Mouse (Mus musculus) liver, adult 2 months (tissue): Measurements from ENCODE around the gene Gm13698. TPM values are rescaled to one million over a fixed set of nuclear protein-coding genes. Genes with fewer than 3 reads are reported as not detected.
"Not testable (repeated sequence)": the region's sequence is repeated elsewhere in the genome, so short reads cannot be mapped to it uniquely, and the experiment has no call there.

ENCODE experiments used
- DNase-seq: peaks from one replicate; pipeline ENCODE4 v3.0.0-alpha.2; 2011; ENCODE audit warnings: low read depth, low spot score; ENCODE audit errors: extremely low read depth
- H3K27ac ChIP-seq: fragments of 200-500 bp; replicated peaks from 2 replicates; pipeline ENCODE4 v1.5.1; 2012; ENCODE audit warnings: low read depth, mild to moderate bottlenecking, control low read depth, inconsistent platforms, low read length; ENCODE audit not compliant: insufficient read depth
- H3K27me3 ChIP-seq: fragments of 200-500 bp; 2 replicates; pipeline ENCODE4 v1.6.1; 2012; ENCODE audit warnings: mild to moderate bottlenecking, moderate library complexity, low read length, inconsistent platforms; ENCODE audit not compliant: control insufficient read depth, insufficient read depth
- H3K36me3 ChIP-seq: fragments of 200-500 bp; 2 replicates; pipeline ENCODE4 v1.6.1; 2012; ENCODE audit warnings: low read length, inconsistent platforms; ENCODE audit not compliant: control insufficient read depth, insufficient read depth
- H3K4me1 ChIP-seq: fragments of 200-500 bp; 2 replicates; pipeline ENCODE4 v1.6.1; 2011; ENCODE audit warnings: low read length; ENCODE audit not compliant: control insufficient read depth, insufficient read depth
- H3K4me3 ChIP-seq: fragments of 200-500 bp; 2 replicates; pipeline ENCODE4 v1.5.1; 2011; ENCODE audit warnings: low read depth, mild to moderate bottlenecking, control low read depth, low read length, moderate library complexity; ENCODE audit not compliant: insufficient read depth
- H3K79me2 ChIP-seq: fragments of 200-500 bp; 2 replicates; pipeline ENCODE4 v1.6.1; 2012; ENCODE audit warnings: inconsistent platforms, mild to moderate bottlenecking, low read length, moderate library complexity; ENCODE audit not compliant: control insufficient read depth, insufficient read depth
- H3K9ac ChIP-seq: fragments of 200-500 bp; 2 replicates; pipeline ENCODE4 v1.6.1; 2012; ENCODE audit warnings: low read depth, mild to moderate bottlenecking, control low read depth, inconsistent platforms, low read length
- CTCF ChIP-seq: fragments of 200-500 bp; IDR thresholded peaks from 2 replicates; pipeline ENCODE4 v1.5.1; 2011; ENCODE audit warnings: low read depth, low read length, control low read depth
- POLR2A ChIP-seq: fragments of 200-500 bp; IDR thresholded peaks from 2 replicates; pipeline ENCODE4 v1.6.1; 2011; ENCODE audit warnings: low read length, control low read depth; ENCODE audit not compliant: insufficient read depth; ENCODE audit errors: extremely low read depth
- WGBS: fragments of 180-500 bp; shearing (Covaris S2); methylation state at CpG from one replicate; pipeline ENCODE4 v1.1.7; 2018; 5-methylcytosine and 5-hydroxymethylcytosine counted together
- polyA plus RNA-seq: library from polyadenylated mRNA; depleted of rRNA; stranded (reverse); fragments of >200 nt; gene quantifications from 2 replicates; pipeline ENCODE4 v1.2.3, GENCODE M21; 2012; rRNA removed
- total RNA-seq: library from RNA; depleted of rRNA; stranded (reverse); fragments of >200 nt; gene quantifications from 2 replicates; pipeline ENCODE4 v1.2.3, GENCODE M21; 2014; rRNA removed

Gene Gm13698
- total RNA-seq, result not detected in 2 replicates
- polyA plus RNA-seq, result not detected in 2 replicates

- not testable (repeated sequence) for H3K9ac ChIP-seq
These were observed at the start of gene Gm13698 for GRCm38 (mm10) chr2:83955393-83955792. TSS of gene Gm13698 (plus strand) at chr2:83955693.

DNA sequence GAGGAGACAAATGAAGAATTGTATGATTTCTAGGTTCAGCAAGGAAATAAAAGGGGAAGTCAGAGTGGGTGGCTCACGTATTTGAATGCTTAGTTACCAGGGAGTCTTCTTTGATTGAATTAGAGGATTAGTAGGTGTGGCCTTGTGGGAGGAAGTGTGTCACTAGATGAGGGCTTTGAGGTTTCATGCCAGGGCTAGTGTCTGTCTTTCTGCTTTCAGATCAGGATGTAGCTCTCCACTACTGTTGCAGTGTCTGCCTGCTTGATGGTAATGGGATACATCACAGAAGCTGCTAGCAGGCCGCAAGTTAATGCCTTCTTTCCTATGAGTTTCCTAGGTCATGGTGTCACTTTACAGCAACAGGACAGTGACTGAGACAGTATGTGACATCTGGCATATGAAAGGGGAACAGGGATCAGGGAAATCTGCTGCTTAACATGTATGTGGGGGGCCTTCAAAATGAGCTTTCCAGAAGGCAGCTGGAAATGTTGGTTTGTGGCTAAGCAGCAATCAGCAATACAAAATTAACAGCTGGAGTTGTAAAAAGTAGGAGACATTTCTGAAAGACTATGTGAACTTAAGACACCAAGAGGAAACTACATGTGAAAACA is 25.9 kb upstream of the Gm13698 start:
- Histone ChIP-seq H3K9ac (no peak overlapping the region), H3K4me3 (no peak overlapping the region), H3K27me3 (no peaks in the 10 kb centered on the region), H3K4me1 (no peaks in the 10 kb centered on the region), H3K36me3 (no peaks in the 10 kb centered on the region), H3K79me2 (no peaks in the 10 kb centered on the region), H3K27ac (no peak overlapping the region)
- no peak for TF ChIP-seq CTCF
- TF ChIP-seq POLR2A, result no peak
- DNase-seq, result no peak
- 73% methylated on average over 2 of the region's 2 CpGs for WGBS

More at GRCm38 (mm10) chr2:83955393-83955792, at the start of gene Gm13698:
- H3K79me2 ChIP-seq, H3K4me3 ChIP-seq, DNase-seq, H3K27me3 ChIP-seq, H3K4me1 ChIP-seq, H3K36me3 ChIP-seq, H3K27ac ChIP-seq: not testable (repeated sequence)
- WGBS, result no CpG with 5 or more reads among the region's 6 CpGs

GRCm38 (mm10) chr2:83940931-83941361 is 14.5 kb upstream of the Gm13698 start, which contains the start of gene Zswim2:
TSS of gene Zswim2 (minus strand) at chr2:83941228.
- WGBS, result 4% methylated on average over 20 of the region's 20 CpGs
- Histone ChIP-seq H3K4me3 (no peak within 1 kb of the TSS), H3K27me3 (no peaks in the 10 kb centered on the region), H3K36me3 (no peaks in the 10 kb centered on the region), H3K79me2 (no peaks in the 10 kb centered on the region), H3K4me1 (no peaks in the 10 kb centered on the region), H3K9ac (no peak within 1 kb of the TSS), H3K27ac (no peak within 1 kb of the TSS)
- TF ChIP-seq CTCF, result no peak
- no peak for TF ChIP-seq POLR2A
- DNase-seq, result peak; percentile 52

DNA sequence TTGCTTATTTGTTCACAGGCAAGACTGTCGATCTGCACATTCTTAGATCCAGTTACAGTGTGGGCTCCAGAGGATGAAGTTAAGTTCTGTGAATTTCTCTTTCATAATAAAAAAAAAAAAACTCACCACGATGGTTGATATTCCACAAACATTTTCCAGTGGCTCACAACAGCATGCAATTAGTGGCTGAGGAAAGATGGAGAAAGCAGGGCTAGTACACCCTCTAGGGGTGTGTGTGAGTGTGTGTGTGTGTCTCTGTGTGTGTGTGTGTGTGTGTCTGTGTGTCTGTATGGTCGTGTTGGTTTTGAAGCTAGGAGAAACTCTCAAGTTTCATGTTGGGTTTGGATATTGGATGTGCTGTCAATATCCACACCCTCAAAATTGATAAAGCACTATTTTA is 14.1 kb upstream of the Gm13698 start:
- WGBS, result 33% methylated on average over 3 of the region's 3 CpGs
- H3K79me2 ChIP-seq, result no peaks in the 10 kb centered on the region
- H3K27ac ChIP-seq, result no peak overlapping the region
- H3K9ac ChIP-seq, result no peak overlapping the region
- H3K27me3 ChIP-seq, result no peaks in the 10 kb centered on the region
- H3K4me1 ChIP-seq, result no peaks in the 10 kb centered on the region
- H3K36me3 ChIP-seq, result no peaks in the 10 kb centered on the region
- H3K4me3 ChIP-seq, result no peak overlapping the region
- TF ChIP-seq POLR2A (no peak), CTCF (no peak)
- DNase-seq, result no peak

GRCm38 (mm10) chr2:83941792-83942191 is 13.7 kb upstream of the Gm13698 start:
- Histone ChIP-seq H3K27ac (no peak overlapping the region), H3K27me3 (no peaks in the 10 kb centered on the region), H3K79me2 (no peaks in the 10 kb centered on the region), H3K4me1 (no peaks in the 10 kb centered on the region), H3K9ac (no peak overlapping the region), H3K36me3 (no peaks in the 10 kb centered on the region), H3K4me3 (no peak overlapping the region)
- no peak for DNase-seq
- 60% methylated on average over 4 of the region's 4 CpGs for WGBS
- TF ChIP-seq POLR2A (no peak), CTCF (no peak)

- not testable (repeated sequence) for H3K4me3 ChIP-seq, DNase-seq, H3K9ac ChIP-seq, H3K4me1 ChIP-seq, H3K27ac ChIP-seq, H3K79me2 ChIP-seq, H3K36me3 ChIP-seq, H3K27me3 ChIP-seq
- no CpG with 5 or more reads among the region's 6 CpGs for WGBS
These were observed 5.7 kb downstream of the Gm13698 start, which contains the start of gene Gm13693 for GRCm38 (mm10) chr2:83961203-83961602. TSS of gene Gm13693 (plus strand) at chr2:83961503.

DNA sequence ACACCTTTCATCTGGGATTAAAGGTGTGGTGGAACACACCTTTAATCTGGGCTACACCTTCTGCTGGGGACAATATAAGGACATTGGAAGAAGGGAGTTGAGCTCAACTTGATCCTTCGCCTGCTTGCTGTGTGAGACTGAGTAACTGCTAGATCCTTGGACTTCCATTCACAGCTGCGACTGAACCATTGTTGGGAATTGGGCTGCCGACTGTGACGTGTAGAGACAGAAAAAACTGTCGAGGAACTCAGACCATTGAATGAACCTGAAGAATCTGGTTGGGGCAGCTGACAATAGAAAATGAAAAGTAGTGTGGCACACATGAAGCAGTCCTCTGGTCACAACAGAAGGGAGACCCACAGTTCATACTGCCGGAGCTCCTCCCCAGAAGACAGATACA is 11.5 kb downstream of the Gm13698 start, which contains the start of gene Gm13695:
Gm13695 (plus strand) TSS at position 301 of the 400 bp plus-strand sequence.
- not testable (repeated sequence) for H3K9ac ChIP-seq, H3K79me2 ChIP-seq, DNase-seq, H3K4me3 ChIP-seq, H3K36me3 ChIP-seq, H3K27me3 ChIP-seq, H3K27ac ChIP-seq, H3K4me1 ChIP-seq
- no CpG with 5 or more reads among the region's 6 CpGs for WGBS

DNA sequence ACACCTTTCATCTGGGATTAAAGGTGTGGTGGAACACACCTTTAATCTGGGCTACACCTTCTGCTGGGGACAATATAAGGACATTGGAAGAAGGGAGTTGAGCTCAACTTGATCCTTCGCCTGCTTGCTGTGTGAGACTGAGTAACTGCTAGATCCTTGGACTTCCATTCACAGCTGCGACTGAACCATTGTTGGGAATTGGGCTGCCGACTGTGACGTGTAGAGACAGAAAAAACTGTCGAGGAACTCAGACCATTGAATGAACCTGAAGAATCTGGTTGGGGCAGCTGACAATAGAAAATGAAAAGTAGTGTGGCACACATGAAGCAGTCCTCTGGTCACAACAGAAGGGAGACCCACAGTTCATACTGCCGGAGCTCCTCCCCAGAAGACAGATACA is 17.3 kb downstream of the Gm13698 start, which contains the start of gene Gm13696:
Gm13696 (plus strand) TSS at position 301 of the 400 bp plus-strand sequence.
- not testable (repeated sequence) for H3K36me3 ChIP-seq, H3K4me3 ChIP-seq, H3K27me3 ChIP-seq, H3K27ac ChIP-seq, H3K9ac ChIP-seq, H3K4me1 ChIP-seq, DNase-seq, H3K79me2 ChIP-seq
- no CpG with 5 or more reads among the region's 6 CpGs for WGBS
